Mouse (Mus musculus) brain, embryonic 14.5 days (tissue): ENCODE measurements around the gene Megf11. TPM values are rescaled to one million over a fixed set of nuclear protein-coding genes. Genes with fewer than 3 reads are reported as not detected.

ENCODE experiments used
- DNase-seq: peaks from one replicate; pipeline ENCODE4 v3.0.0-alpha.2; 2011; ENCODE audit warnings: low read depth
- CTCF ChIP-seq: fragments of 200-500 bp; IDR thresholded peaks from 2 replicates; pipeline ENCODE4 v1.5.1; 2012; ENCODE audit warnings: inconsistent platforms, mild to moderate bottlenecking, moderate library complexity, borderline replicate concordance; ENCODE audit not compliant: insufficient read depth, insufficient read length; ENCODE audit errors: extremely low read depth
- POLR2A ChIP-seq: fragments of 200-500 bp; IDR thresholded peaks from 2 replicates; pipeline ENCODE4 v1.6.1; 2012; ENCODE audit warnings: mild to moderate bottlenecking, inconsistent platforms, borderline replicate concordance; ENCODE audit not compliant: poor library complexity, insufficient read depth, insufficient read length, severe bottlenecking; ENCODE audit errors: extremely low read depth
- polyA plus RNA-seq: library from polyadenylated mRNA; depleted of rRNA; stranded (reverse); fragments of >200 nt; gene quantifications from 2 replicates; pipeline ENCODE4 v1.2.3, GENCODE M21; 2012

Megf11 gene
- polyA plus RNA-seq, 1 experiment: 16.5 TPM

GRCm38 (mm10) chr9:64406841-64407240 lies 21.4 kb downstream of the Megf11 start:
- TF ChIP-seq POLR2A (no peak), CTCF (no peak)
- DNase-seq: no peak

GRCm38 (mm10) chr9:64407390-64407970 lies 22.1 kb downstream of the Megf11 start:
- no peak for DNase-seq
- TF ChIP-seq CTCF (no peak), POLR2A (no peak)

DNA sequence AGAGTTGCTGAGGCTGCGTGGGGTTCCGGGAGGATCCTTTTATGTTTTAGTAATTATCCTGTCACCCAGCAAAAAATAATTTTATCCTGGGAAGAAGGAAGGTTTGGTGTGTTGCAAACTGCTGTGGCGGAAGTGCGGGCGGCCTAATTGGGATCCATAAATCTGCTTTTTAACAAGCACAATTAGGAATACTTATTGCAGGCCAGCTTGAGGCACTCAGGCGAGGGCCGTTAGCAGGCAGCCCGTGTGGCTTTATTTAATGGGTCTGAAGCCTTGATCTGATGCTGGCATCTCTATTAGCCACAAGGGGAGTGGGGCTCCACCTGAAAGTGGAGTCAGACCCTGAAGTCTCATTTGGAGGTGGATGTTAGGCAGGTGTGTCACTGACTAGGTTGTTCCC lies 23.4 kb downstream of the Megf11 start:
- TF ChIP-seq CTCF (no peak), POLR2A (no peak)
- peak; percentile 26 for DNase-seq

GRCm38 (mm10) chr9:64420471-64420870 lies 35.0 kb downstream of the Megf11 start:
- no peak for TF ChIP-seq POLR2A
- TF ChIP-seq CTCF: no peak

DNA sequence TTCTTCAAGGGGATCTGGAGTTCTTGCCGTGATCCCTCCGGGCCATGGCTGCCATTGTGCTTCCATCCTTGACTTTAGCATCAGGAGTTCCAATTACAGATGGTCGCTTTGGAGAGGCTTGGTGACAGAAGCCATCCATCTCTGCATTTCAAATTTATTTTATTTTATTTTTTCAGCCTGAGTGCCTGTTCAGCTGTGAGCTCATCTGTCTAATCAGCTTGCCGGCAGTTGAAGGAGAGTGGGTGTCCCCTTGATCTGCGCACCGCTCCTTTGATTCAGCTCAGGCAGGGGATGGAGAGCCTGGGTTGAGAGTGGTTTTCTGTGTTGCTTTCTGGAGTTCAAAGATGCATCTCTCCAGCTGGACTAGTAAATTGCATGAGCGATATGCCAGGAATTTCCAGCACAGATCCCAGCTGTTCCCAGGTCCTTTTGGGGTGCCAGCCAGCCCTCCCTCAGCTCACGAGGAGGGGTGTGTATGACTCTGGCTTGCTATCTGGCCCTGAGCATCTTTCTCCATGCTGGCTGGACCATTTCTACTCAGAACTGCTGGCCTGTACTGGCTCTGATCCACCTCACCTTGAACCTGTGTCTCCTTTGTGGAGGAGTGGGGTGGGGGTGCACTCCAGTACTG lies 36.7 kb downstream of the Megf11 start:
- peak; percentile 50 for DNase-seq
- TF ChIP-seq POLR2A (no peak), CTCF (no peak)

More at GRCm38 (mm10) chr9:64420471-64420870, 35.0 kb downstream of the Megf11 start:
- DNase-seq: no peak

DNA sequence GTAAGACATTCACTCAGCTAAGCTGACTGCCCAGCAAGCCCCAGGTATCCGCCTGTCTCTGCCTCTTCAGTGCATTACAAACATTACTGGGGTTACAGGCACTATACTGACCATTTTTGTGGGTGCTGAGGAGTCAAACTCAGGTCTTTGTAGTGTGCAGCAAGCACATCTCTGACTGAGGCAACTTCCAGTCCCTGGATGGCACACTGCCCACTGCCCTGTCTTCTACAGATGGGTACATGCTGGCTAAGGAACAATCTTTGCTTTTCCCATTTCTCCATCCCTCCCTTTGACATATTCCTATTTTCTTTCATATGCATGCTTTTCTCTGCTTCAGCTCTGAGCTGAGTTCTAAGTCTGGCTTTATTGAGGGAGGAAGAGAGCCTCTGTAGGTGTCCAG lies 38.5 kb downstream of the Megf11 start:
- DNase-seq: no peak
- no peak for TF ChIP-seq POLR2A
- no peak for TF ChIP-seq CTCF

DNA sequence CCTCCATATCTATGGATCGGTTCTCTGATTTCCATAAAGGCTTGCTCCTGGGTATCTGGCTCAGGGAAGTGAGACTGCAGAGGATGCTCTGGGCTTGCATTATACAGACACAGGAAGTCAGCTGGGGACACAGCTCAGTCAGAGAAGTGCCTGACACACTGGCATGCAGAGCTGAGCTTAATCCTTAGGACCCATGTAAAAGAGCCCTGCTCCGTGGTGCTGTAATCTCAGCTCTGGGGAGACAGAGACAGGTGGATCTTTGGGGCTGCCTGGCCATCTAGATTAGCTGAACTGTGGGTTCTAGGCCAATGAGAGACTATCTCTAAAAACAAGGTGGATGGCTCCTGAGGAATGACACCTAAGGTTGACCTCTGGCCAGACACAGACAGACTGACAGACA lies 50.7 kb downstream of the Megf11 start:
- TF ChIP-seq CTCF (no peak), POLR2A (no peak)
- no peak for DNase-seq

- no peak for DNase-seq
- TF ChIP-seq POLR2A (no peak), CTCF (no peak)
Measured at GRCm38 (mm10) chr9:64440101-64440500, 54.7 kb downstream of the Megf11 start.

DNA sequence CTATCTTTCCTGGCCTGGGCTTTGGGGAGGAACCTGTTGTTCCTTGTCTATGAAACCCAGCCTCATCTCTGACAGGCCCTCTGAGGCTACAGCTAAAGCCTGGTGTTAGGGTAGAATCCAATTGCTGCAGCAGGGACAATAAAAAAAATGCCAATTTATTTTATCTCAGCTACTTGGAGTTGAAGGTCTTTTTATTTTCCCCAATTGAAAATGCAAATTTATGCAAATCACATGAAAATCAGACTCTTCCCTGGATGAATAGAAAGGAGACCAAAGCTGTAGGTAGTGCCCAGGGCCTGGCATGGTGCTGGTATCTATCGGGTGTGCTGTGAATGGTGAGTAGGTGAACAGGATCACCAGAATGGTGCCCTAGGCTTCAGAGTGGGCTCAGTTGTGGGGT lies 60.6 kb downstream of the Megf11 start:
- no peak for TF ChIP-seq CTCF
- no peak for TF ChIP-seq POLR2A
- DNase-seq: peak; percentile 58

DNA sequence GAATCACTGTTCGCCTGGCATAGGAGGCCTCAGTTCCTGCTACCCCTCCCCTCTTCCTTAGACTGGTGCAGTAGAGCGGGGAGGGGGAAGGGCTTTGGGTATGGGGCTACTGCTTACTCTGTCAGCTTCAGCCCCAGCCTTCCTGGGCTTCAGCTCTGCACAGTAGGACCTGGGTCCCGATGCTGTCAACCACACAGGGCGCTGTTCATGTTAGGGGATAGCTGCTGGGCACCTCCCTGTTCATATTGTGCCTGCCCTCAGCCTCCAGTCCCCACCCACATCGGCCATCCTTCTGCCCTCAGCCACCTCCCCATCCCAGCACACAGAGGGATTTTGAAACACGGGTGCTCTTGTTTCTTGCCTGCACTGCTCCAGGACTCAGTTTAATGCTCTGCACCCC lies 61.6 kb downstream of the Megf11 start:
- DNase-seq: peak; percentile 75
- TF ChIP-seq POLR2A (no peak), CTCF (no peak)

- peak; percentile 89 for DNase-seq
Measured at GRCm38 (mm10) chr9:64447522-64447921, 62.1 kb downstream of the Megf11 start.

GRCm38 (mm10) chr9:64452769-64453168 lies 67.3 kb downstream of the Megf11 start:
- TF ChIP-seq POLR2A: no peak
- no peak for TF ChIP-seq CTCF
- no peak for DNase-seq

More at GRCm38 (mm10) chr9:64447522-64447921, 62.1 kb downstream of the Megf11 start:
- TF ChIP-seq POLR2A (no peak), CTCF (no peak)

- no peak for DNase-seq
- no peak for TF ChIP-seq POLR2A
Measured at GRCm38 (mm10) chr9:64454196-64454595, 68.8 kb downstream of the Megf11 start.
